Mouse (Mus musculus) hindbrain, embryonic 16.5 days (tissue): ENCODE measurements around the gene Tgfb3. TPM values are rescaled to one million over a fixed set of nuclear protein-coding genes. Genes with fewer than 3 reads are reported as not detected.
A peak's percentile ranks its signal among the peaks of the same experiment; 100 is the strongest.

ENCODE experiments used
- ATAC-seq: fragments of 200-750 bp; cut with Nextera tagmentation; 2 replicates; pipeline ENCODE4 v1.8.0; 2017; ENCODE audit warnings: moderate TSS enrichment, moderate library complexity
- H3K27ac ChIP-seq: fragments of 300-500 bp; sonication (generic); 2 replicates; pipeline ENCODE4 v1.5.1; 2014; ENCODE audit warnings: low read depth, mild to moderate bottlenecking, control low read depth, low read length, moderate library complexity
- H3K27me3 ChIP-seq: fragments of 300-500 bp; sonication (generic); replicated peaks from 2 replicates; pipeline ENCODE4 v1.6.1; 2014; ENCODE audit warnings: low read length; ENCODE audit not compliant: control insufficient read depth, insufficient read depth
- H3K36me3 ChIP-seq: fragments of 300-500 bp; sonication (generic); 2 replicates; pipeline ENCODE4 v1.6.1; 2014; ENCODE audit warnings: mild to moderate bottlenecking, low read length, moderate library complexity, mixed read lengths; ENCODE audit not compliant: control insufficient read depth, insufficient read depth
- H3K4me1 ChIP-seq: fragments of 300-500 bp; sonication (generic); 2 replicates; pipeline ENCODE4 v1.6.1; 2014; ENCODE audit warnings: low read depth, low read length; ENCODE audit not compliant: control insufficient read depth, insufficient read depth
- H3K4me2 ChIP-seq: fragments of 300-500 bp; sonication (generic); 2 replicates; pipeline ENCODE4 v1.6.1; 2014; ENCODE audit warnings: mild to moderate bottlenecking, low read length, control low read depth, moderate library complexity
- H3K4me3 ChIP-seq: fragments of 300-500 bp; sonication (generic); 2 replicates; pipeline ENCODE4 v1.5.1; 2014; ENCODE audit warnings: mild to moderate bottlenecking, low read length, control low read depth, moderate library complexity
- H3K9ac ChIP-seq: fragments of 300-500 bp; sonication (generic); 2 replicates; pipeline ENCODE4 v1.6.1; 2014; ENCODE audit warnings: low read depth, mild to moderate bottlenecking, control low read depth, low read length, moderate library complexity
- H3K9me3 ChIP-seq: fragments of 300-500 bp; sonication (generic); 2 replicates; pipeline ENCODE4 v1.6.1; 2014; ENCODE audit warnings: mild to moderate bottlenecking, low read length, moderate library complexity; ENCODE audit not compliant: control insufficient read depth
- WGBS: fragments of 180-500 bp; shearing (Covaris S2); extraction: QIAGEN DNeasy Blood & Tissue Kit; methylation state at CpG from one replicate; pipeline ENCODE4 v1.1.7; 2014; 5-methylcytosine and 5-hydroxymethylcytosine counted together
- polyA plus RNA-seq: library from polyadenylated mRNA; unstranded; fragments of >200 nt; fragmentation: Nextera tagmentation; extraction: Ambion mirVana; gene quantifications from 2 replicates; pipeline ENCODE4 v1.2.1, GENCODE M21; 2015

Tgfb3 gene
- polyA plus RNA-seq, 1 experiment from 2014 or later, result 5.1 TPM

GRCm38 (mm10) chr12:86027747-86028146 lies 51.1 kb downstream of the Tgfb3 start:
- H3K4me1 ChIP-seq, result no peaks in the 10 kb centered on the region; the same call in 1 of the 2 replicates
- H3K4me2 ChIP-seq, result no peak overlapping the region
- no peak overlapping the region for H3K4me3 ChIP-seq
- ATAC-seq, result no peak
- WGBS, result 86% methylated on average over 1 of the region's 1 CpGs
- no peaks in the 10 kb centered on the region for H3K27me3 ChIP-seq
- H3K9me3 ChIP-seq, result no peaks in the 10 kb centered on the region
- no peaks in the 10 kb centered on the region for H3K36me3 ChIP-seq
- no peak overlapping the region for H3K9ac ChIP-seq
- no peak overlapping the region for H3K27ac ChIP-seq

- Histone ChIP-seq H3K4me2 (no peak overlapping the region), H3K36me3 (no peaks in the 10 kb centered on the region), H3K27ac (no peak overlapping the region), H3K4me3 (no peak overlapping the region), H3K9ac (no peak overlapping the region), H3K27me3 (no peaks in the 10 kb centered on the region), H3K4me1 (no peaks in the 10 kb centered on the region; the same call in 1 of the 2 replicates), H3K9me3 (no peaks in the 10 kb centered on the region)
- peak; percentile 78; the same call in 1 of the 2 replicates for ATAC-seq
- WGBS, result 57% methylated on average over 5 of the region's 5 CpGs
These were observed 51.8 kb downstream of the Tgfb3 start for GRCm38 (mm10) chr12:86027000-86027399.

DNA sequence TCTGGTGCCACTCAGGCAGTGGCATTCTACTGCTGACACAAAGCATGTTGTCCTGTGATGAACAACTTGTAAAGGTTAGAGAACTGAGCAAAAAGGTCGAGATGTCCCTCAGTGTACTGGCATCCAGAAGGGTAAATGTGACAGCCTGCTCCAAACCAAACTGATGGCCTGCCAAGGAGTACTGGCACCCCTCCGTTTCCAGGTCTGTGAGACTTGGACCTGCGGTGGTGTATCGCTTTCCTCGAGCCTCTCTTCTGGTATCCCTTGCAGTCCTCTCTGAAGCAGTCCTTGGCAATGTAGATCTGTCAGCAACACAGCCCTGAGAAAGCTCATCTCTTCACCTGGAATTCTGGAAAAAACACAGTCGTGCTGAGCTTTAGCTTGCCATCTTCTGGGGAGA lies 53.4 kb downstream of the Tgfb3 start:
- Histone ChIP-seq H3K36me3 (no peaks in the 10 kb centered on the region), H3K4me2 (no peak overlapping the region), H3K4me1 (no peaks in the 10 kb centered on the region; the same call in 1 of the 2 replicates), H3K9ac (no peak overlapping the region), H3K27me3 (no peaks in the 10 kb centered on the region), H3K4me3 (no peak overlapping the region), H3K27ac (no peak overlapping the region), H3K9me3 (no peaks in the 10 kb centered on the region)
- no peak for ATAC-seq
- 85% methylated on average over 6 of the region's 6 CpGs for WGBS

DNA sequence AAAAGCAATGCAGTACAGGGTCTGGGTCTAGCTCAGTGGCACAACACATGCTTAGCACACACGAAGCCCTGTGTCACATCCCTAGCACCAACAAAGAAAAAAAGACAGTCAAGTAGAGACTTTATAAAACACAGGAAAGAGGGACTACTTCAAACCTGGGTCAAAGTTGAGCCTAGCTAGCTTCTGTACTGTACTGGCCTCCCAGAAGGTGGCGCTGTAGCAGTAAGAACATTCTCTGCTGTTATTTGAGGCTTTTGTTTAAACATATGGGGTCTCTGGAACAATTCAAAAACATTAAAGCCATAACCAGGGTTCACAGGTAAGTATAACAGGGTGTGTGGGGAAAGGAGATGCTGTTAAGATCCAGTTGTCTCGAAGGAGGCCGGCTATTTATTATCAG lies 54.4 kb downstream of the Tgfb3 start:
- H3K4me1 ChIP-seq, result no peaks in the 10 kb centered on the region; the same call in 1 of the 2 replicates
- H3K4me3 ChIP-seq, result no peak overlapping the region
- 63% methylated on average over 4 of the region's 4 CpGs for WGBS
- no peak overlapping the region for H3K9ac ChIP-seq
- H3K4me2 ChIP-seq, result no peak overlapping the region
- H3K36me3 ChIP-seq, result no peaks in the 10 kb centered on the region
- no peaks in the 10 kb centered on the region for H3K9me3 ChIP-seq
- H3K27me3 ChIP-seq, result no peaks in the 10 kb centered on the region
- no peak for ATAC-seq
- no peak overlapping the region for H3K27ac ChIP-seq

DNA sequence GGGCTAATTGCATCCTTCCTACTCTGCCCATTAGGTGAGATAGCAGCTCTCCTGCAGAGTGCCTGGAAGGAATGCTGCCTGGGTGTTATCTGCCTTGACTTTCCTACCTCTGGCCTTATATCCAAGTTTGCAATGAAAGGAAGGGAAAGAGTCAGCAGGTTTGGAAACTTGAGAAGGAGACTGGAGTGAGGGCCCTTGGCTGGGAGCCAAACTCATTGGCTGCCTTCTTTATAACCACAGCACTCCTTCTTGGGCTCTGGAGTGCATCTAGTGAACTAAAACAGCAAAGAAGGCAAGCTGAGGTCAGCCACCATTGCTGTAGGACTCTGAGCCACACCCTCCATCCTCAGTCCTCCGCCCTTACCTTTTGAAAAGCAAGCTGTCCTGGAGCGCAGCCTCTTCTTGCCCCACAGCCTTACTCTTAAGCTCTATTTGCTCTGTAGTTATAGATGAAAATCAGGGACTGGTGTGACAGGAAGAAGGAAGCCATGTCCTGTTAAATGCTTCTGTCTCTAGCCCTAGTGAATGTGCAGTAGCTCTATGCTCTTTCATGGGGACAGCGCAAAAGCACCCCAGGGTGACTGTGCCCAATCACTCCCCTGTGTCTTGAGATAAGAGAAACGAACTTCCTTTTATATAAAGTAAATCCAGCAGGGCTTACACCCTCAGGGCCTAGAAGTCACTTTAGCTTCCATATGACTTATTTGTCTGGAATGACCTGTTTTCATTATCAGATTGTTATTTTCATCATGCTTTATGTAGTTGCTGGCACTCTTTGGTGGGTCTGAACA lies 55.6 kb downstream of the Tgfb3 start:
- H3K36me3 ChIP-seq, result no peaks in the 10 kb centered on the region
- no peaks in the 10 kb centered on the region; the same call in 1 of the 2 replicates for H3K4me1 ChIP-seq
- H3K9ac ChIP-seq, result no peak overlapping the region
- no peak overlapping the region for H3K4me3 ChIP-seq
- no peak overlapping the region for H3K4me2 ChIP-seq
- no peaks in the 10 kb centered on the region for H3K9me3 ChIP-seq
- H3K27me3 ChIP-seq, result no peaks in the 10 kb centered on the region
- WGBS, result 88% methylated on average over 4 of the region's 4 CpGs
- H3K27ac ChIP-seq, result no peak overlapping the region
- no peak for ATAC-seq

- no peaks in the 10 kb centered on the region; the same call in 1 of the 2 replicates for H3K4me1 ChIP-seq
- H3K4me3 ChIP-seq, result no peak overlapping the region
- H3K4me2 ChIP-seq, result no peak overlapping the region
- H3K9ac ChIP-seq, result no peak overlapping the region
- H3K27ac ChIP-seq, result no peak overlapping the region
- no peaks in the 10 kb centered on the region for H3K9me3 ChIP-seq
- no peaks in the 10 kb centered on the region for H3K27me3 ChIP-seq
- 80% methylated on average over 9 of the region's 9 CpGs for WGBS
- no peak for ATAC-seq
- H3K36me3 ChIP-seq, result no peaks in the 10 kb centered on the region
These were observed 56.4 kb downstream of the Tgfb3 start for GRCm38 (mm10) chr12:86022282-86022984.

DNA sequence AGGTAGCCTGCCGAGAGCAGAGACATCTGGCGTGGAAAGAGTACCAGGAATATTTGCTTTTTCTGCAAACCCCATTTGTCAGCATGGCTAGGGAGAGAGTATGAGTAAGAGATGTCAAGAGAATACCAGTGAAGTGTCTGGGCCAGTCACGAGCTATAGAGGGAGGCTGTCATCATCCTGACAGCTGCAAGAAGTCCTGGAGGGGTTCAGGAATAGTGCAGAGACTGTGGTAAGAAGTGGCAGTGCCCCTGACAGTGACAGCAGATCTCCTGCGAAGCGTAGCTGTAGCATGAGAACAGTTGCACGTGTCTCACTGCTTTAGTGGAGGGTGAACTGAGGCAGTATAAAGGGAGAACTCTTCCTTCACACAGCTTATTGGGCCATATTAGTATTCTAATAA lies 57.3 kb downstream of the Tgfb3 start:
- H3K9ac ChIP-seq, result no peak overlapping the region
- WGBS, result 74% methylated on average over 6 of the region's 6 CpGs
- no peak overlapping the region for H3K4me2 ChIP-seq
- H3K36me3 ChIP-seq, result no peaks in the 10 kb centered on the region
- H3K9me3 ChIP-seq, result no peaks in the 10 kb centered on the region
- ATAC-seq, result no peak
- no peaks in the 10 kb centered on the region; the same call in 1 of the 2 replicates for H3K4me1 ChIP-seq
- H3K4me3 ChIP-seq, result no peak overlapping the region
- H3K27me3 ChIP-seq, result no peaks in the 10 kb centered on the region
- H3K27ac ChIP-seq, result no peak overlapping the region

- no peak for ATAC-seq
- WGBS, result 77% methylated on average over 5 of the region's 5 CpGs
- Histone ChIP-seq H3K4me3 (no peak overlapping the region), H3K36me3 (no peaks in the 10 kb centered on the region), H3K4me1 (no peaks in the 10 kb centered on the region), H3K9ac (no peak overlapping the region), H3K9me3 (no peaks in the 10 kb centered on the region), H3K4me2 (no peak overlapping the region), H3K27ac (no peak overlapping the region), H3K27me3 (no peaks in the 10 kb centered on the region)
These were observed 61.5 kb downstream of the Tgfb3 start for GRCm38 (mm10) chr12:86017360-86017759.

DNA sequence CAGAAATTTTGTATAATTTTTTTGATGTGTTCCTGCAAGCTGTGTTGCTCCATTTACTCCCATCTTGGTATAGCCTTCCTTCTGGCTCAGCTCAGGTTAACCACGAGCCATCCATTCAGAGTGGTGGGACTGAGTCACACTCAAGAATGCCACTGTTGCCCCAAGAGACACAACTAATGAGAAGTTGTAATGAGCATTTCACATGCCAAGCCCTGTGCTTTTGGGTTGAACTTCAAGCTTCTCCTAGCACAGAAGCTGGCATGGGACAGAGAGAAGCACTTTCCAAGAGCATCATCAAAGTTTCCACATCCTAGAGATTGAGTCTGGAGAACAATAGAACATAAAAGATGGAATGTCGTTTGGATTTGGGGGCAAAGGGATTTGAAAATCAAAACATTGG lies 63.7 kb downstream of the Tgfb3 start:
- no peaks in the 10 kb centered on the region for H3K27me3 ChIP-seq
- no peak overlapping the region for H3K4me3 ChIP-seq
- H3K4me2 ChIP-seq, result no peak overlapping the region
- no peak for ATAC-seq
- H3K9ac ChIP-seq, result no peak overlapping the region
- no peaks in the 10 kb centered on the region for H3K36me3 ChIP-seq
- H3K9me3 ChIP-seq, result no peaks in the 10 kb centered on the region
- no peaks in the 10 kb centered on the region for H3K4me1 ChIP-seq
- WGBS, result 88% methylated on average over 2 of the region's 2 CpGs
- no peak overlapping the region for H3K27ac ChIP-seq
